Mouse (Mus musculus) bone marrow, adult 2 months (tissue): ENCODE results near the gene Mast3.

ENCODE experiments used
- CTCF ChIP-seq: fragments of 200-500 bp; IDR thresholded peaks from 2 replicates; pipeline ENCODE4 v1.5.1; 2011; ENCODE audit warnings: low read length, control low read depth; ENCODE audit not compliant: control insufficient read depth, insufficient read depth
- POLR2A ChIP-seq: fragments of 200-500 bp; IDR thresholded peaks from 2 replicates; pipeline ENCODE4 v1.6.1; 2011; ENCODE audit warnings: low read depth, mild to moderate bottlenecking, control low read depth, low read length, borderline replicate concordance; ENCODE audit not compliant: control insufficient read depth

GRCm38 (mm10) chr8:70843941-70844340 is 39.1 kb upstream of the Mast3 start:
- TF ChIP-seq CTCF = no peak
- no peak for TF ChIP-seq POLR2A
